Mouse (Mus musculus) ES-E14 (cell line): ENCODE results near the gene Rassf2.

Experiments used
- CHD2 ChIP-seq: IDR thresholded peaks from 2 replicates; pipeline ENCODE4 v1.6.1; 2014; ENCODE audit warnings: mild to moderate bottlenecking, low read depth, low read length, inconsistent platforms
- HCFC1 ChIP-seq: IDR thresholded peaks from 2 replicates; pipeline ENCODE4 v1.6.1; 2012; ENCODE audit warnings: low read length, inconsistent platforms, borderline replicate concordance; ENCODE audit not compliant: insufficient read depth
- ZC3H11A ChIP-seq: IDR thresholded peaks from 2 replicates; pipeline ENCODE4 v1.6.1; 2012; ENCODE audit warnings: low read depth, mild to moderate bottlenecking, inconsistent platforms, low read length, borderline replicate concordance
- ZNF384 ChIP-seq: IDR thresholded peaks from 2 replicates; pipeline ENCODE4 v1.6.1; 2012; ENCODE audit warnings: low read depth, low read length, inconsistent platforms

- TF ChIP-seq HCFC1 (no peak), ZC3H11A (no peak), ZNF384 (no peak), CHD2 (no peak)
These were observed 21.9 kb downstream of the Rassf2 start for GRCm38 (mm10) chr2:132008186-132008585.
